Mouse (Mus musculus) megakaryocyte progenitor cell, adult 5-6 weeks (primary cell): ENCODE results near the gene Acy3. TPM values are rescaled to one million over a fixed set of nuclear protein-coding genes. Genes with fewer than 3 reads are reported as not detected.

ENCODE experiments used
- ATAC-seq: replicated peaks from 2 replicates; pipeline ENCODE4 v1.8.0; 2016; ENCODE audit warnings: mild to moderate bottlenecking, moderate TSS enrichment, inconsistent platforms; ENCODE audit not compliant: poor library complexity
- total RNA-seq, 2 experiments: library from RNA; stranded (forward) in 1 of 2; stranded (reverse) in 1 of 2; fragments of 157-497, 149-512 nt in 1 of 2; fragments of 200-1000 nt in 1 of 2; gene quantifications; 2 replicates each; pipeline versions ENCODE4 v1.2.3 to v1.2.4; 2015 to 2017

Gene Acy3
- total RNA-seq, 2 experiments from 2014 or later: 1.2 to 3.4 TPM

GRCm38 (mm10) chr19:4000949-4001525 lies 14.7 kb downstream of the Acy3 start:
- no peak for ATAC-seq

GRCm38 (mm10) chr19:4001752-4002151 lies 15.4 kb downstream of the Acy3 start:
- no peak for ATAC-seq

- no peak for ATAC-seq
Observed at GRCm38 (mm10) chr19:4003112-4003511, 16.7 kb downstream of the Acy3 start, which contains the start of gene Doc2g. Doc2g (plus strand) TSS chr19:4003313.

GRCm38 (mm10) chr19:4003641-4004040 lies 17.3 kb downstream of the Acy3 start:
- no peak for ATAC-seq

- no peak for ATAC-seq
Observed at GRCm38 (mm10) chr19:4004331-4004730, 18.0 kb downstream of the Acy3 start.

- no peak for ATAC-seq
Observed at GRCm38 (mm10) chr19:4005091-4005490, 18.7 kb downstream of the Acy3 start.

GRCm38 (mm10) chr19:4005971-4006370 lies 19.6 kb downstream of the Acy3 start:
- no peak for ATAC-seq

- ATAC-seq: no peak
Observed at GRCm38 (mm10) chr19:4011086-4011485, 24.7 kb downstream of the Acy3 start.

- peak; percentile 96 for ATAC-seq
Observed at GRCm38 (mm10) chr19:4012432-4013022, 26.2 kb downstream of the Acy3 start, which contains the start of gene Ndufv1. Ndufv1 (minus strand) TSS chr19:4012806.

- peak; percentile 10; the same call in 1 of the 2 replicates for ATAC-seq
Observed at GRCm38 (mm10) chr19:4013066-4013465, 26.7 kb downstream of the Acy3 start.

GRCm38 (mm10) chr19:4014802-4015201 lies 28.4 kb downstream of the Acy3 start:
- no peak for ATAC-seq

GRCm38 (mm10) chr19:4015635-4016034 lies 29.3 kb downstream of the Acy3 start:
- no peak for ATAC-seq

GRCm38 (mm10) chr19:4017921-4018587 lies 31.7 kb downstream of the Acy3 start:
- ATAC-seq: no peak

GRCm38 (mm10) chr19:4018743-4019583 lies 32.6 kb downstream of the Acy3 start:
- ATAC-seq: peak; percentile 99

- no peak for ATAC-seq
Observed at GRCm38 (mm10) chr19:4023185-4023584, 36.8 kb downstream of the Acy3 start.

- ATAC-seq: no peak
Observed at GRCm38 (mm10) chr19:4027576-4027975, 41.2 kb downstream of the Acy3 start.

GRCm38 (mm10) chr19:4032668-4033067 lies 46.3 kb downstream of the Acy3 start:
- ATAC-seq: no peak

- no peak for ATAC-seq
Observed at GRCm38 (mm10) chr19:4033298-4033697, 46.9 kb downstream of the Acy3 start.

- ATAC-seq: no peak
Observed at GRCm38 (mm10) chr19:4033742-4034141, 47.4 kb downstream of the Acy3 start.

- ATAC-seq: no peak
Observed at GRCm38 (mm10) chr19:4036327-4037045, 50.1 kb downstream of the Acy3 start.
